Mouse (Mus musculus) limb, embryonic 14.5 days (tissue): ENCODE measurements around the gene Slc35e2. TPM values are rescaled to one million over a fixed set of nuclear protein-coding genes. Genes with fewer than 3 reads are reported as not detected.
A peak's percentile ranks its signal among the peaks of the same experiment; 100 is the strongest.

Source experiments
- ATAC-seq: fragments of 200-750 bp; cut with Nextera tagmentation; 2 replicates; pipeline ENCODE4 v1.8.0; 2017; ENCODE audit warnings: low read depth, moderate number of reproducible peaks, moderate TSS enrichment; ENCODE audit not compliant: low FRiP score
- DNase-seq: peaks from one replicate; pipeline ENCODE4 v3.0.0-alpha.2; 2015; ENCODE audit warnings: low spot score
- H3K27ac ChIP-seq: fragments of 300-500 bp; sonication (generic); replicated peaks from 2 replicates; pipeline ENCODE4 v1.5.1; 2014; ENCODE audit warnings: low read depth, mild to moderate bottlenecking, low read length, moderate library complexity, mixed read lengths
- H3K27me3 ChIP-seq: fragments of 300-500 bp; sonication (generic); 2 replicates; pipeline ENCODE4 v1.6.1; 2014; ENCODE audit warnings: low read length, mixed read lengths; ENCODE audit not compliant: control insufficient read depth, insufficient read depth
- H3K36me3 ChIP-seq: fragments of 300-500 bp; sonication (generic); 2 replicates; pipeline ENCODE4 v1.6.1; 2014; ENCODE audit warnings: mild to moderate bottlenecking, low read length, moderate library complexity, mixed read lengths; ENCODE audit not compliant: control insufficient read depth, insufficient read depth
- H3K4me1 ChIP-seq: fragments of 300-500 bp; sonication (generic); 2 replicates; pipeline ENCODE4 v1.6.1; 2014; ENCODE audit warnings: antibody characterized with exemption, low read length, mixed read lengths; ENCODE audit not compliant: control insufficient read depth, insufficient read depth
- H3K4me2 ChIP-seq: fragments of 300-500 bp; sonication (generic); replicated peaks from 2 replicates; pipeline ENCODE4 v1.6.1; 2014; ENCODE audit warnings: low read depth, mild to moderate bottlenecking, low read length, moderate library complexity; ENCODE audit not compliant: severe bottlenecking
- H3K4me3 ChIP-seq: fragments of 300-500 bp; sonication (generic); replicated peaks from 2 replicates; pipeline ENCODE4 v1.5.1; 2014; ENCODE audit warnings: low read length
- H3K9ac ChIP-seq: fragments of 300-500 bp; sonication (generic); 2 replicates; pipeline ENCODE4 v1.6.1; 2014; ENCODE audit warnings: mild to moderate bottlenecking, low read depth, low read length, moderate library complexity; ENCODE audit not compliant: severe bottlenecking
- H3K9me3 ChIP-seq: fragments of 300-500 bp; sonication (generic); 2 replicates; pipeline ENCODE4 v1.6.1; 2016; ENCODE audit warnings: low read length; ENCODE audit not compliant: control insufficient read depth
- POLR2A ChIP-seq: fragments of 200-500 bp; IDR thresholded peaks from 2 replicates; pipeline ENCODE4 v1.8.0; 2012; ENCODE audit warnings: inconsistent platforms, mild to moderate bottlenecking, moderate library complexity, borderline replicate concordance; ENCODE audit not compliant: insufficient read depth, insufficient read length; ENCODE audit errors: extremely low read depth
- WGBS: fragments of 180-500 bp; shearing (Covaris S2); extraction: QIAGEN DNeasy Blood & Tissue Kit; methylation state at CpG from one replicate; pipeline ENCODE4 v1.1.7; 2014; 5-methylcytosine and 5-hydroxymethylcytosine counted together
- polyA plus RNA-seq, 2 experiments: library from polyadenylated mRNA; depleted of rRNA in 1 of 2; stranded (reverse) in 1 of 2; unstranded in 1 of 2; fragments of >200 nt; fragmentation: Nextera tagmentation in 1 of 2; extraction: Ambion mirVana in 1 of 2; gene quantifications; 2 replicates each; pipeline versions ENCODE4 v1.2.1 to v1.2.3; 2012 to 2014

Slc35e2 gene
- polyA plus RNA-seq, 2 experiments: 8.5 to 10.9 TPM

DNA sequence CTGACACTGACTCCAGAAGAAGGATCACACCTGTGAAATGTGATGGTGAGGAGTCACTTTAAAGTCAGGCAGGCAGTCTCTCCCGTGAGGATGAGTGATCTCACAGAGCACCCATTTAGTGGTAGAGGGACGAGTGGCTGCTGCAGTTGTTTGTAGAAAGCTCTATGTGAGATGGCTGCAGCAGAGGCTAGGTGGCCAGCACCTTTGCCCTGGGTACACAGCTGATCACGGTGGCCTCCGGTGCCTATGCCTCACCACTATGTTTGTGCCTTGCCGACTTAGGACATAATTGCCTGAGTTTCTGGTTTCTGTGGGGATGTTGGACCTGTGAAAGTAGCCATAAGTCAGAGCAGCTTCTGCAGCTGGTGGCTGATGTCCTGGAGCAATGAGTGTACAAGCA is 23.5 kb upstream of the Slc35e2 start:
- H3K27ac ChIP-seq: no peak overlapping the region
- peaks cover 42% of the 10 kb centered on the region for H3K36me3 ChIP-seq
- no peak for TF ChIP-seq POLR2A
- H3K4me2 ChIP-seq: no peak overlapping the region
- ATAC-seq (no peak), DNase-seq (no peak)
- WGBS: 84% methylated on average over 5 of the region's 5 CpGs
- H3K9me3 ChIP-seq: no peaks in the 10 kb centered on the region
- H3K4me3 ChIP-seq: no peak overlapping the region
- H3K27me3 ChIP-seq: no peaks in the 10 kb centered on the region
- H3K9ac ChIP-seq: no peak overlapping the region
- no peaks in the 10 kb centered on the region for H3K4me1 ChIP-seq

DNA sequence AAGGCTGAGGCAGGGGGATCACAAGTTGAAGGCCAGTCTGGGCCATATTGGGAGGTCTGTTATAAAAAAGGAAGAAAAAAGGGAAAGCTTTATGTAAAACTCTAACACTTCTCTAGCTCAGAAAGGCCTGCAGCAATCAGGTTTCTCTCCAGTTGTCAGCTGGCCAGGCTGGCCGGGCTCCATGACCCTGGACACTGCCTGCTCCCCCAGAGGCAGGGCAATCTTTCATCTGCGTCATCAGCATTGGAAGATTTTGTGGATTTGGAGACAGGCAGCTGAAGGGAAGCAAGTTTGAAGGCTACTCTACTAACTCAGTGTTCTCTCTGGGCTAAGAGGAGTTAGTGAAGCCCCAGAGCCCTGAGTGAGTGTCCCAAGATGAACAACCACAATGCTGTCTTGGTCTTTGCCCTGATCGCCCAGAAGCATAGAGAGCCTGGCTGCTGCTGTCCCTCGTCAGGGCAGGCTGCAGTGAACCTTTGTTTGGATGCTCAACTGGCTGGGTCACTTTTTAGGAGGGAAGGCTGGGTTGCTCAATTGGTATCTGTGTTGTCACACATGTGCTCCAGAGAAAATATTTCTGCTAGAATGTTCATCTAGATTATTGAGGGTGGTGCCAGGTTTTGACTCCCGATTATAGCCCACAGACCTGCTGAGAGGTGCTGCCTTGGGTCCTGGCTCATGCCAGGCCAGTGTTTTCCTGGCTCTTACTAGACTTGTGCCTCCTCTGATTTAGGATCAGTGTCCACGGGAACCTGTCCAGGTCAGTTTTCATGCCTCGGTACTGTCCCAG is 22.7 kb upstream of the Slc35e2 start:
- whole genome bisulfite sequencing: 83% methylated on average over 7 of the region's 7 CpGs
- no peak for TF ChIP-seq POLR2A
- H3K36me3 ChIP-seq: peaks cover 48% of the 10 kb centered on the region

DNA sequence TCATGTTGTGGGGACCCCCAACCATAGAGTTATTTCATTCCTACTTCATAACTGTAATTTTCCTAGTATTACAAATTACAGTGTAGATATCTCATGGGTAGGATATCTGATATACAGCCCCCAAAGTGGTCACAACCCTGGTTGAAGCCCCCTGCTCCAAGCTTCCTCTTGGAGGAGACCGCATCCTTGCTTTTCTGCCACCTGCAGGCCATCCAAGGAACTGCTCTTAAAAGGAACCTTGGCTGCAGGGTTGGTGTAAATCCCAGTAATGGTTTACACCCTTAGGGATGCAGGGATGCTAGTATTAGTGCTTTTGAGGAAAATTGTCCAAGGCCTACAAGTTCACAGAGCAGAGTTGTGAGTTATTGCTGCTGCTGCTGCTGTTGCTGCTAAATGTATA is 20.8 kb upstream of the Slc35e2 start:
- ATAC-seq (no peak), DNase-seq (peak; percentile 22)
- H3K4me1 ChIP-seq: no peaks in the 10 kb centered on the region
- H3K36me3 ChIP-seq: peaks cover 66% of the 10 kb centered on the region
- H3K4me2 ChIP-seq: no peak overlapping the region
- H3K9me3 ChIP-seq: no peaks in the 10 kb centered on the region
- no peak overlapping the region for H3K4me3 ChIP-seq
- no peak for TF ChIP-seq POLR2A
- no peak overlapping the region for H3K27ac ChIP-seq
- no peak overlapping the region for H3K9ac ChIP-seq
- WGBS: 32% methylated on average over 1 of the region's 1 CpGs
- H3K27me3 ChIP-seq: no peaks in the 10 kb centered on the region

More for the DNA sequence above, 22.7 kb upstream of the Slc35e2 start:
- no peak for ATAC-seq
- Histone ChIP-seq H3K27ac (no peak overlapping the region), H3K9ac (no peak overlapping the region), H3K4me1 (no peaks in the 10 kb centered on the region), H3K4me2 (no peak overlapping the region), H3K4me3 (no peak overlapping the region), H3K9me3 (no peaks in the 10 kb centered on the region), H3K27me3 (no peaks in the 10 kb centered on the region)
- no peak for DNase-seq

- Histone ChIP-seq H3K4me3 (no peak overlapping the region), H3K27me3 (no peaks in the 10 kb centered on the region), H3K4me1 (no peaks in the 10 kb centered on the region), H3K36me3 (peaks cover 77% of the 10 kb centered on the region), H3K4me2 (no peak overlapping the region), H3K9ac (no peak overlapping the region), H3K27ac (no peak overlapping the region), H3K9me3 (no peaks in the 10 kb centered on the region)
- ATAC-seq (no peak), DNase-seq (no peak)
- WGBS: 91% methylated on average over 6 of the region's 6 CpGs
- TF ChIP-seq POLR2A: no peak
Measured at GRCm38 (mm10) chr4:155582279-155582905, 18.8 kb upstream of the Slc35e2 start.

- Histone ChIP-seq H3K27me3 (no peaks in the 10 kb centered on the region), H3K36me3 (peaks cover 65% of the 10 kb centered on the region), H3K9ac (no peak overlapping the region), H3K4me2 (no peak overlapping the region), H3K4me3 (no peak overlapping the region), H3K9me3 (no peaks in the 10 kb centered on the region), H3K4me1 (no peaks in the 10 kb centered on the region), H3K27ac (no peak overlapping the region)
- ATAC-seq: no peak
- whole genome bisulfite sequencing: 91% methylated on average over 5 of the region's 5 CpGs
- DNase-seq: no peak
- no peak for TF ChIP-seq POLR2A
Measured at GRCm38 (mm10) chr4:155589356-155589755, 11.9 kb upstream of the Slc35e2 start.
